Mouse (Mus musculus) thymus, adult 2 months (tissue): ENCODE results near the gene Inava. TPM values are rescaled to one million over a fixed set of nuclear protein-coding genes. Genes with fewer than 3 reads are reported as not detected.
A peak's percentile ranks its signal among the peaks of the same experiment; 100 is the strongest.

Source experiments
- DNase-seq: peaks from one replicate; pipeline ENCODE4 v3.0.0; 2021
- H3K27ac ChIP-seq: fragments of 200-500 bp; 2 replicates; pipeline ENCODE4 v1.5.1; 2012; ENCODE audit warnings: low read length, control low read depth; ENCODE audit not compliant: control insufficient read depth, insufficient read depth
- H3K27me3 ChIP-seq: fragments of 200-500 bp; 2 replicates; pipeline ENCODE4 v1.6.1; 2012; ENCODE audit warnings: mild to moderate bottlenecking, low read length, moderate library complexity, mixed read lengths; ENCODE audit not compliant: control insufficient read depth, insufficient read depth
- H3K36me3 ChIP-seq: fragments of 200-500 bp; 2 replicates; pipeline ENCODE4 v1.6.1; 2012; ENCODE audit warnings: mild to moderate bottlenecking, low read length, moderate library complexity; ENCODE audit not compliant: control insufficient read depth, insufficient read depth
- H3K4me1 ChIP-seq: fragments of 200-500 bp; replicated peaks from 2 replicates; pipeline ENCODE4 v1.6.1; 2012; ENCODE audit warnings: low read length; ENCODE audit not compliant: control insufficient read depth, insufficient read depth
- H3K4me3 ChIP-seq: fragments of 200-500 bp; 2 replicates; pipeline ENCODE4 v1.5.1; 2012; ENCODE audit warnings: mild to moderate bottlenecking, low read length, control low read depth, moderate library complexity; ENCODE audit not compliant: control insufficient read depth, insufficient read depth
- CTCF ChIP-seq: fragments of 200-500 bp; IDR thresholded peaks from 2 replicates; pipeline ENCODE4 v1.5.1; 2012; ENCODE audit warnings: mild to moderate bottlenecking, control low read depth, low read length, moderate library complexity, borderline replicate concordance; ENCODE audit not compliant: control insufficient read depth, poor library complexity, insufficient read depth; ENCODE audit errors: extremely low read depth
- POLR2A ChIP-seq: fragments of 200-500 bp; IDR thresholded peaks from 2 replicates; pipeline ENCODE4 v1.6.1; 2012; ENCODE audit warnings: mild to moderate bottlenecking, low read length, control low read depth, moderate library complexity; ENCODE audit not compliant: control insufficient read depth, poor library complexity, insufficient read depth; ENCODE audit errors: extremely low read depth
- WGBS: fragments of 180-500 bp; shearing (Covaris S2); methylation state at CpG from one replicate; pipeline ENCODE4 v1.1.7; 2018; 5-methylcytosine and 5-hydroxymethylcytosine counted together
- polyA plus RNA-seq: library from polyadenylated mRNA; depleted of rRNA; stranded (reverse); fragments of >200 nt; gene quantifications from 2 replicates; pipeline ENCODE4 v1.2.3, GENCODE M21; 2012

Inava gene
- polyA plus RNA-seq, 1 experiment: 9.7 TPM

GRCm38 (mm10) chr1:136212803-136213202 is 21.3 kb downstream of the Inava start, which contains the start of gene Mroh3:
Mroh3 (minus strand) TSS chr1:136212828.
- TF ChIP-seq POLR2A: no peak
- TF ChIP-seq CTCF: peak; percentile 65; the same call in 1 of the 2 replicates
- H3K4me3 ChIP-seq: no peak within 1 kb of the TSS
- no peaks in the 10 kb centered on the region for H3K27me3 ChIP-seq
- H3K27ac ChIP-seq: no peak within 1 kb of the TSS
- no peaks in the 10 kb centered on the region for H3K4me1 ChIP-seq
- H3K36me3 ChIP-seq: no peaks in the 10 kb centered on the region
- WGBS: 54% methylated on average over 3 of the region's 3 CpGs
- DNase-seq: peak; percentile 50

DNA sequence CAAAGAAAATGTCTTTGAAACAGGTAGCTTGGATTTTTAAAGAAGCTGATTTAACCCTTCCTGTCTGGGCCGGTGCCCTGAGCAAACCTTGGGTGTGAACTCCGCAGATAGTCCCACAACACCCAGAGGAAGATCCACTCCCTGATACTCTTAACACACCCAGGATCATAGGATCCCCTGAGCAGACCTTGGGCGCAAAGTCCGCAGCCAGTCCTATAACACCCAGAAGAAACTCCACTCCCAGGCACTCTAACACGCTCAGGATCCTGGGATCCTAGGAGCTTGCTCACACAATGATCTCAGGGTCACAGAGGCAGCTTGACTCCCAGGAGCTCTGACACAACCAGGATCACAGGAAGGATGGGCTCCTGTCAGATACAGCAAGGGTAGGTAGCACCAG is 44.0 kb downstream of the Inava start:
- Histone ChIP-seq H3K27ac (no peak overlapping the region), H3K4me3 (no peak overlapping the region), H3K4me1 (no peaks in the 10 kb centered on the region), H3K36me3 (no peaks in the 10 kb centered on the region), H3K27me3 (no peaks in the 10 kb centered on the region)
- WGBS: 97% methylated on average over 5 of the region's 5 CpGs
- no peak for TF ChIP-seq CTCF
- TF ChIP-seq POLR2A: no peak
- DNase-seq: no peak

GRCm38 (mm10) chr1:136179511-136180001 is 54.5 kb downstream of the Inava start:
- Histone ChIP-seq H3K27ac (no peak overlapping the region), H3K36me3 (peaks cover 24% of the 10 kb centered on the region), H3K4me1 (no peaks in the 10 kb centered on the region), H3K4me3 (no peak overlapping the region), H3K27me3 (no peaks in the 10 kb centered on the region)
- TF ChIP-seq POLR2A (no peak), CTCF (no peak)
- WGBS: 90% methylated on average over 2 of the region's 2 CpGs
- no peak for DNase-seq

DNA sequence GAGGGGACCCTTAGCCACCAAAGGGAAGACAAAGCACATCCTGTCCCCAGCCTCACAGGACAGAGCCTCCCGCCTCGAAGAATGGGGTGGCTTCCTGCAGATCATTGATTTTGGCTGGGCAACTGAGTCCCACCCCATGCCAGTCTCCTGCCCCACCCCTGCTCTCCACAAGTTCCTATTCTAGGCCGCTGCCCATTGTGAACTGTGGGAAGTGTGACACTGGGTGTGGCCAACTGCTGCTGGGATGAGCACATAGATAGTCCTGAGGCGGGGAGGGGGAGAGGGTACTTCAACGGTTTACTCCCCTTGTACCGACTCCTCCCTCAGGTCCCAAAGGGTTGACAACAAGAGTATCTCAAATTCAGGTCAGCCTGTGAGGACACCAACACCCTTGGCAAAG is 55.3 kb downstream of the Inava start:
- Histone ChIP-seq H3K36me3 (peaks cover 28% of the 10 kb centered on the region), H3K27me3 (no peaks in the 10 kb centered on the region), H3K4me3 (no peak overlapping the region), H3K27ac (no peak overlapping the region), H3K4me1 (peaks cover 6% of the 10 kb centered on the region)
- no peak for TF ChIP-seq CTCF
- TF ChIP-seq POLR2A: no peak
- 62% methylated on average over 6 of the region's 6 CpGs for WGBS
- no peak for DNase-seq

DNA sequence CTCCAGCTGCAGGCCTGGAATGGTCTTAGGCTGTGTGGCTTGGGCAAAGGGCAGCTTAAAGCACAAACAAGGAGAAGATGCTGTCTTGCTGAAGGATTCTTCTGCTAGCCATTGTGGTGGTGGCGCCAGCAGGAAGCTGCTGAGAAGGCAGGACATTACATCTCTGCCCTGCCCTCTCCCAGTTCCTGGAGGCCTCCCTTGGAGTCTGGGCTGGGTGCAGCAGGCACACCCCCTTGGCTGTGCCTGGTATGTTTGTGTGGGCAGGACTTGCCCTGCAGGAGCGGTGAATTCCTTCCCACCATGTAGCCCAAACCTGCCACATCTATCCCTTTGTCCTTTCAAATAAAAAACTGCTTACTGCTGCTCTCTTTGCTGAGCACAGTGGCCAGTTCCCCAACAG is 57.0 kb downstream of the Inava start:
- TF ChIP-seq CTCF: no peak
- TF ChIP-seq POLR2A: no peak
- WGBS: 91% methylated on average over 2 of the region's 2 CpGs
- H3K27me3 ChIP-seq: no peaks in the 10 kb centered on the region
- no peak overlapping the region for H3K27ac ChIP-seq
- H3K4me3 ChIP-seq: no peak overlapping the region
- H3K36me3 ChIP-seq: peaks cover 40% of the 10 kb centered on the region
- DNase-seq: no peak
- H3K4me1 ChIP-seq: peaks cover 10% of the 10 kb centered on the region

GRCm38 (mm10) chr1:136175183-136175582 is 58.9 kb downstream of the Inava start:
- peak; percentile 56 for DNase-seq
- H3K36me3 ChIP-seq: peaks cover 59% of the 10 kb centered on the region
- H3K4me1 ChIP-seq: peaks cover 10% of the 10 kb centered on the region
- no peak overlapping the region for H3K4me3 ChIP-seq
- 66% methylated on average over 6 of the region's 6 CpGs for WGBS
- H3K27me3 ChIP-seq: no peaks in the 10 kb centered on the region
- TF ChIP-seq POLR2A (no peak), CTCF (peak; percentile 70; the same call in 1 of the 2 replicates)
- H3K27ac ChIP-seq: no peak overlapping the region

DNA sequence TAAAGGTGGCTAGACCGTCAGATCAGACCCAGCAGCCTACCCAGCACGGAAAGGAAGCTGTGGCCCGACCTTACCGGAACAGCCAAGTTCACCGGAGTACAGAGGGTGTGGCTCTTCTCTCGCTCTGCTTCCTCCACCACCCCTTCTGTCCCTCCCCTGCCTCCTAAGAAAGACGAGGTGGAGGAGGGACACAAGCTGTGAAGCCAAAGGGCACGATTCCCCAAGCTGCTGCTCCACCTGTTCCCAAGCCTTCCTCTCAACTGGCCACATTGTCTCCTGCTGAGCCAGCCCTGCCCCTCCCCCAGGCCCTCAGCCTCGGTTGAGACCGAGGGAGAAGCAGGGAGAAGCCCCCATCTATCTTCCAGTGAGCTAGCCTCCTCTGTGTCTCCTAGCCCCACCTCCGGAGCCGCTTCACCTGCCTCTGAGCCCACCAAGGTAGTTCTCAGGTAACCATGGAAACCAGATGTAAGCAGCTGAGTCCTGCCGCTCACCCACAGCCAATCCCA is 59.9 kb downstream of the Inava start:
- no peaks in the 10 kb centered on the region for H3K27me3 ChIP-seq
- H3K4me3 ChIP-seq: no peak overlapping the region
- peaks cover 65% of the 10 kb centered on the region for H3K36me3 ChIP-seq
- 30% methylated on average over 13 of the region's 13 CpGs for WGBS
- H3K4me1 ChIP-seq: peaks cover 10% of the 10 kb centered on the region
- TF ChIP-seq CTCF (0 out of 2 replicates have a peak, but pooled peaks have one; percentile 3), POLR2A (no peak)
- H3K27ac ChIP-seq: no peak overlapping the region
- DNase-seq: no peak
